Mouse (Mus musculus) urinary bladder, postnatal 14 days (tissue): ENCODE measurements around the gene Nek5.
A peak's percentile ranks its signal among the peaks of the same experiment; 100 is the strongest.

Experiments used
- DNase-seq: peaks from one replicate; pipeline ENCODE4 v3.0.0; 2021; ENCODE audit warnings: low spot score

The Nek5 gene

DNA sequence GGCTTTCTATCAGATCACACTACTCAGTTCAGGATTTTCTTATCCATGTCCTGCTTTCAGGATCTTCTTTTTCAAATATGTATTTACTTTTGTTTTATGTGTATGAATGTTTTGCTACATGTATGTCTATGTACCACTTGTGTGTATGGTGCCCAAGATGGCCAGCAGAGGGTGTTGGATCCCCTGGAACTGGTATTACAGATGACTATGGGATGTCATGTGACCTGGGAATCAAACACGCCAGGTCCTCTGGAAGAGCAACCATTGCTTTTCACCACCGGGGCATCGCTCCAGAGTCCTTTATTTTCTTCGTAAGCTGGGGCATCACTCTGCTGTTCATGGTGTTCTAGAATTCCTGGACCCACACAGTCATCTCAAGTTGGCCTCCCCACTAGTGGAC is 35.6 kb downstream of the Nek5 start:
- no peak for DNase-seq

DNA sequence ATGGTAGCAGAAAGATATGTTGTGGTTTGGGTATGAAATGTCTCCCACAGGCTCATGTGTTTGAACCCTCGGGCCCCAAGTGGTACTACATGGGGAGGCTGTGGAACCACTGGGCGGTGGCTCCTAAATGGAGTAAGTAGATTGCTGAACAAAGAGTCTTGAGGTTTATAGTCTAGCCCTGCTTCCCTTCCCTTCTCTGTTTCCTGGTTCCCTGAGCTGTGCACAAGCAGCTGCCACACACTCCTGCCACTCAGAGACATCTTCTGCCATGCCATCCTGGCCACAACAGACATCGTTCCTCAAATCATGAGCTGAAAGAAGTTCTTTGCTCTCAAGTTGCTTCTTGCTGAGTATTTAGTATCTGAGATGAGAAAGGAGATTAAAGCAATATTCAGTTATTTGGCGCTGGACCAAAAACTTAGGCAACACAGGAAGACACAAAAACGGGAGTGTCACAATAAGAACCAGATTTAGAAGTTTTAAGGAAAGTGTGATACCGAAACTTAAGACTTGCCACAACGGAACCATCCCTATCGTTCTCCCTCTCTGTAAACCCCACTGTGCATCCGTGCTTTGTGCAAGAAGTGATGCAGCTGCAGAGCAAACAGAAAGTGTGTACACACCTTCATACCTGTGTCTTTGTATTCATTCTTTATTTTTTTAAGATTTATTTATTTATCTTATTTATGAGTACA is 45.4 kb downstream of the Nek5 start:
- no peak for DNase-seq

DNA sequence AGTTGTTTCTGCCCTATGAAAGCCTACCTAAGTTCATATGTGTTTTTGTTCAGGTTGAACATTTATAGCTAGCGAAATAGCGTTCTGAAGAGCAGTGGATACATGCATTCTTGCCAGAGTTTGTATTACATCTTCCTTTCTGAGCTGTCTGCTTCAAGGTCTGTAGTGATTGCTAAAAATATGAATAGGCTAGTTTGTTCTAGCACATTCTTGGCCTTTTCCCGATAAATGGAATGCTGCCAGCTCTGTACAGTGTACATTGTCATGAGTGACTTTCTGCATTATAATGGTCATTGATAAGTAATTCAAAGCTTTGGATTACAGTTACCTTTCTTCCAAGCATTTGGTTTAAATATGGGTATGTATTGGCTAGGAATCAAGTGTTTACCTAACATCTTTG is 63.7 kb downstream of the Nek5 start:
- no peak for DNase-seq

DNA sequence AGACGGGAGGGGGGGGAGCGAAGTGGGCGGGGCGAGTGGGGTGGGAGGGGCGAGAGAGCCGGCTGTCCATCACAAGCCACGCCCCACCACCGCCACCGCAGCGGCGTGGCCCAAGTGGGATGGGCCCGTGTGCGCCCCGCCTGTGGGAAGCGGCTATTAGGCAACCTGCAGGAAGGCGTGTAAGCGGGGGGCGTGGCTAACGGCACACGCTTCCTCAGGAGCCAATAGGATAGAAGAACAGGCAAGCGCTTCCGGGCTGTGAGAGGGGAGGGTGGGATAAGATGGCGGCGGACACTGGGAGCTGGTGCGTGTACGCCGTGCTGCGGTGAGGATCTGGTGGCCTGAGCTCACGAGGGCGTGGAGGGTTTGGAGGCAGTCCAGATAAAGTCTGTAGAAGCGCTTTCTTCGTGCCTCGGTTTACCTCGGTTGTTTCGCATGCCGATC is 64.4 kb downstream of the Nek5 start, which contains the start of gene Alg11:
Alg11 (plus strand) TSS at position 276 of the 444 bp plus-strand sequence.
- peak; percentile 98 for DNase-seq

DNA sequence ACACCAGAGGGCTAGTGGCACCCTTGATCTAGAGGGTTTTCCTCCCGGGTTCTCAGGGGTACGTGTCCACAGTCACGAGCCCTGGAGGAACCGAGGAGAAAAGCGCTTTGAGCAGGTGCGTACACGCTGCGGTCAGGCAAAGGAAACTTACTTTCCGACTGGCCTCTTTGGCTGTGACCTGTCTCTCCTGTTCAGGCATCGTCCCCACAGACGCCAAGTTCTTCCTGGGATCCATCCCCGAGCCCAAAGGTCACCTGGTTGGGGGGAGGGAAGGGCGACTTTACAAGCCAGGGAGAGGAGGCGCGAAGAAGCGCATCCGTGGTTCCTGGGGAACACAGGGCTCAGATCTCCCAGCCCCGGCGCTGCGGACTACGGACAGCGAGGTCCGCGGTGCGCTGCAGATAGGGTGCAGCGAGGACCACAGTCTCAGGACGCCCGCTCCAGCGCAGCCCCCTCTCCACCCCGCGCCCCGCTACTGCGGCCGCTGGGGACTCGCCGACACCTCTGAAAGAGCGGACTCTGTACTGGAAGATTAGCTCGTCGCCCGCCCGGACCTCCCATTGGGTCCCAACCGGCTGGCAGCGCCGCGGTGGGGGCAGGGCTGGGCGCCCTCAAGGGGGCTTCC is 64.9 kb downstream of the Nek5 start, which contains the start of gene Atp7b:
Atp7b (minus strand) TSS at position 485 of the 625 bp plus-strand sequence.
- DNase-seq: no peak

DNA sequence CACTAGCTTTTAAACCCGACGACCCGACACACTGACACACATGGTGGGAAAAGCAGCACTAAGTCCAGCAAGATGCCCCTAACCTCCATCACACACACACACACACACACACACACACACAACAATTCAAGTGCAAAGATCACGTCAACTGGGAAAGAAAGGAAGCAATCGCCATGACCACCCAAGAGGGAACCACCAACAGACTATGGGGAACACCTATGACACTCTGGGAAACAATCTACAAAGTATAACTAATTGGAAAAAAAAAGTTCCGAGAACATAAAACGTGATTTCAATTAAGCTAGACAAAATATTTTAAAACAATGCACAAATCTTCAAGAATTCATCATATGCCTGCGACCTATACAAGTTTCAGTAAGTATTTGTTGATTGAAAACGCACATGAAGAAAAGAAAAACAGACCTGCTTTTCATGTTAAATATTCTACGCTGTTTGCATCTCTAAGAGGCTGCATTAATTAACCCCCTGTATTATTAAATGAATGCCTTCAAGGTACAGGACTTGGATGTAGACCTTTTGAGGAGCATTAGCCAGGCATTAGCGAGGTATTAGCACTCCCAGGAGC is 65.6 kb downstream of the Nek5 start:
- no peak for DNase-seq

DNA sequence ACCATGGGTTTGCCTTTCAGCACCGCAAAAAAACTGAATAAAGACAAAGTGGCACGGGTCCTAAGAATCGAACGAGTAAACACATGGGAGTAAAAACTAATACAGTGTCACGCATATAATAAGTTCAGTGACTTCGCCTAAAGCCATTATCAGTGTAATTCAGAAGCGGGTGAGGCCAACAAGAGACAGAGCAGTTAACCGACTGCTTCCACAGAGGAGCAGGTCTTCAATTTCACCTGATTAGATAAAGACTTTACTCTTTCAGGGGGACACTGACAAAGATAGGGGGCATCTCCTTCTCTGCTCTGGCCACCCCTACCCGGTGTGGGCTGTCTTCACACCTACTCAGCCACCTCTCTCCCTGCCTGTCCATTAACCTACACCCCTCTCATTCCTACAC is 66.5 kb downstream of the Nek5 start:
- no peak for DNase-seq

DNA sequence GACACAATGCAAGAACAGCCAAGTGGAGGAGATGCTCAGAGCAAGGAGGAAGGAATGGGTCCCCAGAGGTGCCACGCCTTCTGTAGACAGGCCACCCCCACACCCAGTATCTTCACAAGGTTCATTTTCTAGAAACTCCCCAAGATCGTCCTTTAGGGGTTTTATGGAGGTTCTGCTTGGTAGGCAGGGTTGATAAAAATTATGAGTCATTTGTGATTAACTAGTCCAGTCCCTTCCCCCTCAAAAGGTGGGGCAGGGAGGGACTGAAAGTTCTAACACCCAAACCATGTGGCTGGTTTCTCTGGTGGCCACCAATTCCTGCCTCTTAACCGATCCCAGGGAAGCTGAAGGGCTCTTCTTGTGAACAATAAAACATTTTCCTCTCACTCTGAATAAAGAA is 68.0 kb downstream of the Nek5 start:
- DNase-seq: no peak

DNA sequence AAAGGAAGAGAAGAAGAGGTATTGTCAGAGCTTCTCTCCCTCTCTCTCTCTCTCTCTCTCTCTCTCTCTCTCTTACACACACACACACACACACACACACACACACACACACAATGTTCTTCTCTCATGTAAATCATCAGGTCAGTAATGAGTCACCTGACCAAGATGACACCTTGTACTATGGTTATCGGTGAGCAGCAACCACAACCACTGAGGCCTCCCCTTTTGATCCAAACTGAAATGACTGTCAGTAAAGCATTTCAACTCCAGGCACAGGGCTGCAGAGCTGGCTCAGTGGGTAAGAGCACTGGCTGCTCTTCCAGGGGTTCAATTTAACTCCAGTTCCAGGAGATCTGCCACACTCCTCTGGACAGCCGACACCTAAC is 69.4 kb downstream of the Nek5 start:
- DNase-seq: no peak

DNA sequence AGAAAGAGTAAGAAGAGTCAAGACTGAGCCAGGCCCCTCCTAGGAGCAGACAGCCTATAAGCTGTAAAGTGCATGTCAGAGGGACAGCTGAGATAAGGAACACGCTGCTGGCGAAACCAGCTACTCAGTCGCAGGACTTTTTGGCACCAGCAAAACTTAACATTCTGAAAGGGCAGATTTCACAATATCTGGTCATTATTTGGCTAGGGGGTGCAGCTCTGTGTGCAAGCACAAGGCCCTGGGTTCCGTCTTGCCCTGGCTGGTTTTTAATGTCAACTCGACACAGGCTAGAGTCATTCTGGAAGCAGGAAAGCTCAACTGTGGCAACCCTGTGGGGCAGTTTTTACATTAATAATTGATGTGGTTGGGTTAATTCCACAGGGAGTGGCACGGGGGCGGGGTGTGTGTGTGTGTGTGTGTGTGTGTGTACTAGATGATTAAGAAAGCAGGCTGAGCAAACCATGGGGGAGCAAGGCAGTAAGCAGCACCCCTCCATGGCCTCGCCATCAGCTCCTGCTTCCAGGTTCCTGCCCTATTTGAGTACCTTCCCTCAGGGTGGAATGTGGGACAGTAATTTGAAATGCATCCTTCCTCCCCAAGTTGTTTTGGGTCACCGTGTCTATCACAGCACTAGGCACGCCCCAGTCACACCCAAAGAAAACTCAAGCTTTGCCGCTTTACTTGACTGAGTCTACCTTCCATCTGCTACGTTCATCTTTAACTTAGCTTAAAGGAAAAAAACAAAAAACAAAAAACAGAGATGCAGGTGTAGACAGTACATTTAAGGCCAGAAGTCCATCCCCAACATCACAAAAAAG is 70.0 kb downstream of the Nek5 start:
- peak; percentile 5 for DNase-seq

DNA sequence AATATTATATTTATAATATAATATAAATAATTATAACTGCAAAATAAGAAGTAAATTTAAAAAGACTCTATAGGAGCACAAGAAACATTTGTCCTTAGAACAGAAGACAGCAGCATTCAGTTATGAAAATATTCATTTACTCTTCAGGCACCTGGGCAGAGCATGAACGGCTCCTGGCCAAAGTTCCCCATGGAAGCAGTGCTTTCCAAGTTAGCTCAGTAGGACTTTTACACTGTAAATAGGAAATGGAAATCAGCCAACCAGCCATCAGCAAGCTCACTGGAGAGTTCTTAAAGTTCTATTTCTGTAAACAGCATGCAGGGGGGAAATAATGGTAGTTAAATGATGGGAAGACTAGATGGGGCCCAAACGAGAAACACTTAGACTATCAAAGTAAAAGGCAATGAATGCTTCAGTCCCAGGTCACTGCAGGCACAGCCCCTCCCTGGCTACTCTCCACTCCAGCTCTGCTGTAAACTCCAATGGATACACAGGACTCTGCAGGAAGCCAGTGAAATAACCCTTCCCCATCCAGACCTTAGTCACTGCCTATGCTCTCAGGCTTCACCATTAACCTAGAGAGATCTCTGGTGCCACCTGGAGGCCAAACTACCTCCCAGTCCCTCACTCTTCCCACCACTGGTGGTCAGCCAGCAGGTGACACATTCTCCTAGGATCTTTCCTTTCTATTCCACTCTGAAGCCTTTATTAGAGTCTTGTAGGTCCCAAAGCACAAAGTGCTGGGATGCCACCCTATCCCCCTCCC is 77.0 kb downstream of the Nek5 start:
- peak; percentile 60 for DNase-seq

DNA sequence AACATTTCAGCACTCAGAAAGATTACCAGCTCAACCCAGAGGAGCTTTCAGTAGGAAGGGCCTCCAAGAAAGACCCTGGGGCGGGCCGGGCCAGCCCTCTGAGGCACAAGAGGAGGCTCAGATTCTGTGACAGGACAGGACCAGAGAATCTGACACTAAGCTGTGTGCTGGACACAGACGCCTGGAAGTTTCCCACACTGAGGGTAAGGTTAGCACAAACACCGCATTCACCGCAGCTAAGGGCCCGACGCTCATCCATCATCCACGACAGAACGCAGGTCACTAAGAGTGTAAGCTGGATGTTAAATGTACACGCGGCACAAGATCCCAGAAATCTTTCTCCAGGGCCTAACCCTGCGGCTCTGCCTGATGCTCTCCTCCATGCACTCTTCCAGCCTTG is 81.1 kb downstream of the Nek5 start:
- DNase-seq: no peak

DNA sequence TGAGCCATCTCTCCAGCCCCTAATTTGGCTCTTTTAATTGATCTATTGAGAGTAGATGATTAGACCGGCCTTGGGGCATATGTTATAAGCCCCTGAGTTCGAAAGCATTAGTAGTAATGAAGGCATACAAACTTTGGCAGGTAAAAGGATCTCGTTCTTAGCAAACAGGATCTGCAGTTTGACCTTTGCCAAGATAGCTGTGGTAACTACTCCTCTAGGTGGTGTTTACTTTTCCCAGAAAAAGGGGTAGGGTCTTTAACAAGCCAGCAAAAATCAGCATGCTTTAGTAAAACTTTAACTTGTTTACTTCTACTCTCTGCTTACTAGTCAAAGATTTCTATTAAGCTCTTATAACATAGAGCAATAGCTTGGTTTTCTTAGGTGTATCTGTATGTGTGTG is 82.3 kb downstream of the Nek5 start:
- DNase-seq: no peak

DNA sequence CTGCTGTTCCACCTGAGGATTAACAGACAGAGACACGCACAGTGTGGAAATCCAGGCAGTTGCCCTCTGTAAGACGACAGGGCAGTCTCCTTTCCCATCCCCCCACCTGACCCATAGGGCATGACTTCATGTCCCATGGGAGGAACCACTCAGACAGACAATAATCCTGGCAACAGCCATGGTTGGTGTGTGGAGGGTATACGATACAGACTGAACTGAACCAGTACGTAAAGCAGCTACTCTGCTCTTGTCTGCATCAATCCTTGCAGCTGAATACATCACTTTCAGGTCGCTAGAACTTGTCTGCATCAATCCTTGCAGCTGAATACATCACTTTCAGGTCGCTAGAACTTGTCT is 84.7 kb downstream of the Nek5 start:
- no peak for DNase-seq

DNA sequence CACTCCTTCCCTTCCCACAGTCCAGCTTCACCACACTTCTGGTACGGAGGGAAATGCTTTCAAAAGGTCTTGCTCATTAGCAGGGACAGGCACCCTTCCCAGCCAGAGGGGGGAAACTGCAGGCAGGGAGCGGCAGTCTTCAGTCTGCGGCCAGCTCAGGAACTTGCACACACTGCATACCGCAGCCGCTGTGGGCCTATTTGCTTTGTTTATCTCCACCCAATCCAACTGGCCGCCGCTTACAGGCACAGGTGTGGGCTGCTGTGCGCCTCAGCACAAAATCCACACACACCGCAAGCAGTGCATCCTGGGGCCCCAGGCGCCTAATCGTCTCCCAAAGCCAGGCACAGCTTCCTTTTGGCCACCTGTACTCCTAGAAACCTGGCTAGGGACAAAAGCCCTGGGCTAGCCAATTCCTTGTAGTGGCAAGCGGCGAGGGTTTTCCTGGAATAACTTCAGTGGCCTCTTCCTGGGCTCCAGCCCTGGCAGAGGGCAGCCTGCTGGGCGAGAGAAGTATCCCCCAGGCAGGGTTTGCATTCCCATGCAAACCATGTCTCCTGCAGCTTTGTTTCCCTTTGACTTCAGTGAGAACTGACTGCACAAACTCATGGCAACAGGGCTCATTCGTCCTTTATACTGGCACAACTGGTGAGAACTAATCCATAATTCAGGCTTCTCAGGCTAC is 85.2 kb downstream of the Nek5 start:
- DNase-seq: peak; percentile 38

DNA sequence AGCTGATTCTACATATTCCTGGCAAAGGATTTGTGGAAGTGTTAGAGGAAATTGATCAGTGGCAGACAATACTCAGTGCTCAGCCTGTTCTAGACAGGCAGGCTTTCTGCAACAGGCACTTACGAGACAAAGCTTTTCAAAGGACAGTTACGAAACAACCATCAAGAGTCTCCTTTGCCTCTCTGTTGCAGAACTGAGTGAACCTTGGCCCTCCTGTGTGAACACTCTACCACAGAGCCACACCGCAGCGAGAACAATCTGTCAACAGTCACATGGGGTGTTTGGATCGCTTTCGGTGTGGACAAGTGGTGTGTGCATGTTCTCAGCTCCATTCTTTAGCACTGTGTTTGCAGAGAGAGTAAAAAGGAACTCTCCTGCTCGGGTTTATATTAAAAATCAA is 87.8 kb downstream of the Nek5 start:
- DNase-seq: no peak

DNA sequence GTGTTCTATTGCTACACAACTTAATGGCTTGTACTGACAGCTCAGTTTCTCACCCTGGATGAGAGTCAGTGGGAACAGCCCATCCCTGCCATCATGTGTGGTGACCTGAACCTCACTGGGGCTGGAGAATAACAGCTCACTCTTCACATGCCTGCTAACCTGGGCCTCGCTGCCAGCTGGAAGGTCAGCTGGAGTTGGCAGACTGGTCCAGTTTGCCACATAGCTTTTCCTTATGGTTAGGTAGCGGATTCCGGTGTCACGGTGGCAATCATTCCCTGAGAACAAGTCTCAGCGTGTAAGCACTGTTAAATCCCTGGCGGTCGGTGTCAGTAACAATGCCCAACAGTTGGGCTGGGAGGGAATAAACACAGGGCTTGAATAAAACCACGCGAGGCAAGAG is 88.7 kb downstream of the Nek5 start:
- no peak for DNase-seq

DNA sequence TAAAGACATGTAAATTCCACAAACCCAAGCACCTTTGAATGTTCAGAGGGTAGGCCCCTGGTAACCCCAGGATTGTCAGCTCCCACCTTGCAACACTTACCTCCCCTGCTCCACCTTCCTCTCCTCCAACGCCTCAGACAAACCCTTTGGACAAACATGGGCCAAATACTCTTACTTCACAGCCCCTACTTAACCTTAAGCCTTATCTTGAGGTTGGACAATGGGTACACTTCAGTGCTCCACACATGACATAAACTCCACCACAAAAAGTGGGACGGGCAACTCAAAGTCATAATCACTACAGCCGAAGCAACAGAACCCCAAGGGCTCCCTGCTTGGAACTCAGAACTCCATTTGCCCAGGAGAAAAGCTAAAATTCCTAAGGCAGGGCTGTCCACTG is 93.9 kb downstream of the Nek5 start:
- no peak for DNase-seq

DNA sequence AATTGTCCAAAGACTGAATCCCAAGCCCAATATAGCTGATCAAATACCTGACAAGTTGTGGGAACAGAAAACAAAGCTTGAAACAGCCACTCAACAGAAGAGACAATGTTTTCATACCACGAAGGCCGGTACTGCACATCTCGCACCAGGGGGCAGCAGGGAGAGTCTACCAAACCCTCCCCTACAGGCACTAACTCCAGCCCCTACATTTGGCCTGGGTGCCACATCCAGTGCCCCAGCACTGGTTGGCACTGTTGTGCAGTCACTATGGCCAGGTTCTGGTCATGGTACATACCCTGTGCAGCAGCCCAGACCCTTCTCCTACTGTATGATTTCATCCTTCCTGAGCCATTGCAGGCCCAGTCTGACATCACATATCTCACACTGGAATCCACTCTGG is 95.9 kb downstream of the Nek5 start:
- no peak for DNase-seq

DNA sequence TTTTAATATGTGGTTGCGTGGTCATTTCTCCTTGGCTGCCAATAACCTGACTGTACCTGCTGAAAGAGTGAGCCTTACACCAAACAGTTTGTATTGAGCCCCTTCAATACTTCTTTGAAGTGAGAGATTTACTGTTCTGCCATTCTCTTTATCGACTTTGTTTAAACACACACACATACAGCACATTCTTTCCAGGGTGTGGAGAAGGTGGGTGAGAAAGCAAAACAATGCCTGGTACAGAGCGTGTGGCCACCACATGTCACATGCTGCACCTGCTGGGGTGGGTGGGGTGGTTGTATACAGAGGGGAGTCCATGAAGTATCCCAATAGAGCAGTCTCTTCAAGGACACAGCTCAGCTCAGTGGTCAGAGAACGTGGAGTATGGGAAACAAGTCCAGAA is 99.6 kb downstream of the Nek5 start:
- no peak for DNase-seq
